Mouse (Mus musculus): ENCODE data around the gene Gm20388. TPM values are rescaled to one million over a fixed set of nuclear protein-coding genes. Genes with fewer than 3 reads are reported as not detected.
A peak's percentile ranks its signal among the peaks of the same experiment; 100 is the strongest.

Gene Gm20388
- polyA plus RNA-seq, 1 experiment from 2014 or later = not detected

DNA sequence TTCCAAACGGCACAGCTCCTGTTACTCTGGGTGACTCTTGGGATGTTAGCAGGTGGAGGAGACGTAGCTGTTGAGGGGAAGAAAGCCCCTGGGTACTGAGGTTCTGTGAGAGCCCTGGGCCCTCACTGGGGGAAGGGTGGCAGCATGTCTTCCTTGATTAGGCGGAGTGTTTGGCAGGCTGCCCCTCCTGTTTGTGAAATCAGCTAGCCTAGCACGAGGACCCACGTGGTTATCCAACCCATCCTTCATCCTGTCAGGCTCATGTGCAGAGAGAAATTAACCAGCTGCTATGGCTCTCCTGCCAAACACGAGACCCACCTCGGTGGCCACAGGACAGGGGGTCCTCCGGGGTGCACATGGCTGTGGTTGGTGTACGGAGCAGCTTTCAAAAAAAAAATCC is 2195.6 kb downstream of the Gm20388 start:
- H3K9me3 ChIP-seq (ENCODE audit: control insufficient read depth, low read length) = no peaks in the 10 kb centered on the region
- no peak overlapping the region for H3K27ac ChIP-seq (replicated peaks; ENCODE audit: low read depth, low read length)
- H3K36me3 ChIP-seq (ENCODE audit: control insufficient read depth, insufficient read depth, low read length) = no peaks in the 10 kb centered on the region
- ATAC-seq (ENCODE audit: insufficient number of reproducible peaks, low FRiP score, low TSS enrichment, low read depth) (no peak), DNase-seq (ENCODE audit: low spot score) (no peak)
- H3K4me2 ChIP-seq (ENCODE audit: low read depth, severe bottlenecking) = no peak overlapping the region
- 46% methylated on average over 9 of the region's 9 CpGs for WGBS
- peaks cover 10% of the 10 kb centered on the region for H3K4me1 ChIP-seq (ENCODE audit: control insufficient read depth, insufficient read depth, low read length)
- no peaks in the 10 kb centered on the region for H3K27me3 ChIP-seq (ENCODE audit: control insufficient read depth, insufficient read depth, low read length)
- no peak overlapping the region for H3K4me3 ChIP-seq (ENCODE audit: low read depth, low read length)
- H3K9ac ChIP-seq (ENCODE audit: low read length) = no peak overlapping the region

DNA sequence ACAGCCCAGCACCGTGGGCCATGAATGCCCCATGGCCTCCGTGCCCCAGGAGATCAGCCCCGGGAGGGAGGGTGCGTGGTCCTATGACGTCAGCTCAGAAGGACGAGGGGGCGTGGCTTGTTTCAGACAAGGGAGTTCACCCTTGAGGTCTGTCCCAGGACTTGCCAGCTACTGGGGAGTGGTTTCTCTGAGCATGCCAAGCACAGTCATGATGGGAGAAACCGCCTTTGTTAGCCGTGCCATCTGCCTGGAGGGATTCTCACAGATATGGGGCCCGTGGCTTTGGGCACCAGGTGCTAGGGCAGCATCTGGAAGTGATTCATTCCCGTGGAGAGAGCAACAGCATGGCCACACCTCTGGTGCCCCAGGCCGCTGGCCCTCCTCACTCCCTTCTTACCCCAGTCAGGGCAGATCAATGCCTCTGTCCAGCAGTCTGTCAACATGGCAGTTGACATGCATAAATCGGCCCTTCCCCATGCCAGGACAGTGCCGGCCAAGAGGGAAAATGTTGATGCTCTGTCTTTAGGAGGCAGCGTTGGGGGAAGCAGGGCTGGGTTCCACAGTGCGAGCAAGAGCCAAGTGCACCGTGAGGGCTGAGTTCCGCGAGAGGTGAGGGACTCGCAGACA is 2199.7 kb downstream of the Gm20388 start:
- Histone ChIP-seq H3K4me2 (ENCODE audit: low read depth, severe bottlenecking) (no peak overlapping the region), H3K4me3 (ENCODE audit: low read depth, low read length) (no peak overlapping the region), H3K36me3 (ENCODE audit: control insufficient read depth, insufficient read depth, low read length) (no peaks in the 10 kb centered on the region), H3K9me3 (ENCODE audit: control insufficient read depth, low read length) (no peaks in the 10 kb centered on the region), H3K27ac (replicated peaks; ENCODE audit: low read depth, low read length) (no peak overlapping the region), H3K27me3 (ENCODE audit: control insufficient read depth, insufficient read depth, low read length) (no peaks in the 10 kb centered on the region), H3K9ac (ENCODE audit: low read length) (no peak overlapping the region), H3K4me1 (ENCODE audit: control insufficient read depth, insufficient read depth, low read length) (no peaks in the 10 kb centered on the region)
- WGBS = 60% methylated on average over 20 of the region's 20 CpGs
- DNase-seq (ENCODE audit: low spot score) (no peak), ATAC-seq (ENCODE audit: insufficient number of reproducible peaks, low FRiP score, low TSS enrichment, low read depth) (0 out of 2 replicates have a peak, but pooled peaks have one; percentile 22)

DNA sequence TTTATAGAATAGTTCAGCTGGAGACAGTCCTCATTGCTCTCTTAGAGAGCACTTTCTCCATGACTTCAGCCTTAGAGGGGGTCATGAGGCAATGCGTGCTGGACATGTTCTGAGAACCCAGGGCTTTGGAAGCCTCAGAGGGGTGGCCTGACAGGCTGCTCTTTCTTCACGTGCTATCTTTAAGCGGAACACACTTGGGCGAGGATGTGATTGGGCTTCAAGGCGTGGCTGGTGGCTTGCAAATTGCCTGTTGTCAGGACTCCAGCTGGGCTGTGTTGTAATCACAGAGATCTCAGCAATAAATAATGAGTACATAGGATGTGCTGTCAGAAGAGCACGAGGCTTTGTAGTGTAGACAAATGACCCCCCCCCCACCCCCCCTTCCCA is 2200.2 kb downstream of the Gm20388 start:
- Histone ChIP-seq H3K36me3 (ENCODE audit: control insufficient read depth, insufficient read depth, low read length) (no peaks in the 10 kb centered on the region), H3K4me1 (ENCODE audit: control insufficient read depth, insufficient read depth, low read length) (no peaks in the 10 kb centered on the region), H3K27me3 (ENCODE audit: control insufficient read depth, insufficient read depth, low read length) (no peaks in the 10 kb centered on the region), H3K4me2 (ENCODE audit: low read depth, severe bottlenecking) (no peak overlapping the region), H3K4me3 (ENCODE audit: low read depth, low read length) (no peak overlapping the region), H3K9me3 (ENCODE audit: control insufficient read depth, low read length) (no peaks in the 10 kb centered on the region), H3K9ac (ENCODE audit: low read length) (no peak overlapping the region), H3K27ac (replicated peaks; ENCODE audit: low read depth, low read length) (no peak overlapping the region)
- DNase-seq (ENCODE audit: low spot score) = no peak
- 26% methylated on average over 6 of the region's 6 CpGs for WGBS
- ATAC-seq (ENCODE audit: insufficient number of reproducible peaks, low FRiP score, low TSS enrichment, low read depth) = no peak

DNA sequence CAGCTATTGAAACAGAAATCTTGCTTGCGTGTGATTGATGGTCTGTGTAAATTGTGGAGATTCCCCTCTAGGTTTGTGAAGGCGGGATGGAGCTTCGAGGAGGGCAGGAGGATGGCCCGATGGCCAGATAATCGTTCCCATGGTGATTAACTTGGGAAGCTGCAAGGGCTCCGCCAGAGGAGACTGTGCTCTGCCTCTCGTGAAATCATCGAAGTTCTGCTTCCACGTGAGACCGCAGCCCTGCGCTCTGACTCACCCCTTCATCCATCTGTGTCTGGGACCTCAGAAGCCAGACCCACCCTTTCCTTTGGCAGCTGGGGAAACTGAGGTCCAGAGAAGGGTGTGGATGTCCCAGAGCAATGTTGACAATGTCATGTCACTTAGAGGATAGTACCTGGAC is 2201.1 kb downstream of the Gm20388 start:
- no peaks in the 10 kb centered on the region for H3K4me1 ChIP-seq (ENCODE audit: control insufficient read depth, insufficient read depth, low read length)
- no peaks in the 10 kb centered on the region for H3K36me3 ChIP-seq (ENCODE audit: control insufficient read depth, insufficient read depth, low read length)
- no peak for ATAC-seq (ENCODE audit: insufficient number of reproducible peaks, low FRiP score, low TSS enrichment, low read depth)
- no peak overlapping the region for H3K4me3 ChIP-seq (ENCODE audit: low read depth, low read length)
- H3K9me3 ChIP-seq (ENCODE audit: control insufficient read depth, low read length) = no peaks in the 10 kb centered on the region
- no peak overlapping the region for H3K27ac ChIP-seq (replicated peaks; ENCODE audit: low read depth, low read length)
- H3K9ac ChIP-seq (ENCODE audit: low read length) = no peak overlapping the region
- no peak overlapping the region for H3K4me2 ChIP-seq (ENCODE audit: low read depth, severe bottlenecking)
- no peaks in the 10 kb centered on the region for H3K27me3 ChIP-seq (ENCODE audit: control insufficient read depth, insufficient read depth, low read length)
- DNase-seq (ENCODE audit: low spot score) = no peak
- 70% methylated on average over 11 of the region's 11 CpGs for WGBS

- Histone ChIP-seq H3K4me2 (ENCODE audit: low read depth, severe bottlenecking) (no peak overlapping the region), H3K27ac (replicated peaks; ENCODE audit: low read depth, low read length) (no peak overlapping the region), H3K27me3 (ENCODE audit: control insufficient read depth, insufficient read depth, low read length) (no peaks in the 10 kb centered on the region), H3K9ac (ENCODE audit: low read length) (no peak overlapping the region), H3K4me3 (ENCODE audit: low read depth, low read length) (no peak overlapping the region), H3K4me1 (ENCODE audit: control insufficient read depth, insufficient read depth, low read length) (no peaks in the 10 kb centered on the region), H3K36me3 (ENCODE audit: control insufficient read depth, insufficient read depth, low read length) (no peaks in the 10 kb centered on the region), H3K9me3 (ENCODE audit: control insufficient read depth, low read length) (no peaks in the 10 kb centered on the region)
- DNase-seq (ENCODE audit: low spot score) (no peak), ATAC-seq (ENCODE audit: insufficient number of reproducible peaks, low FRiP score, low TSS enrichment, low read depth) (no peak)
- 76% methylated on average over 14 of the region's 14 CpGs for WGBS
These were observed 2201.8 kb downstream of the Gm20388 start for GRCm38 (mm10) chr8:122112264-122112965.

DNA sequence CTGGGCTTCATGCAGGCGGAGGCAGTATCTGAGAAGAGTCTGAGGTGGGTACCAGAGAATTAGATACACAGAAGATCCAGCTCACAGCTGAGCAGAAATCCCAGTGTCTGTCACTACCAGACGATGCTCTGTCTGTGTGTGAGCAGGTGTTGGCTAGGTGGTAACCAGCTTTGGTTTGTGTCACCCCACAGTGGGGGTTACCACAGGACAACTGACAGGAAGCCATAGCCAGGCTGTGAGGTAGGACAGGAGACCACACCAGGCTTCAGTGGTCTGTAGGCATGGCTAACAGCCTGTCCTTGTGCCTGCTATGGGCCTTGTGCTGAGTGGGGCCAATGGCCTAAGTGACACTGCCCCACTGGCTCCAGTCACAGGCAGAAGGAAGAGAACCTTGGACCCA is 2204.2 kb downstream of the Gm20388 start:
- no peak for DNase-seq (ENCODE audit: low spot score)
- H3K4me2 ChIP-seq (ENCODE audit: low read depth, severe bottlenecking) = no peak overlapping the region
- ATAC-seq (ENCODE audit: insufficient number of reproducible peaks, low FRiP score, low TSS enrichment, low read depth) = no peak
- H3K4me1 ChIP-seq (ENCODE audit: control insufficient read depth, insufficient read depth, low read length) = no peaks in the 10 kb centered on the region
- no peak overlapping the region for H3K4me3 ChIP-seq (ENCODE audit: low read depth, low read length)
- H3K9ac ChIP-seq (ENCODE audit: low read length) = no peak overlapping the region
- no peaks in the 10 kb centered on the region for H3K27me3 ChIP-seq (ENCODE audit: control insufficient read depth, insufficient read depth, low read length)
- no peaks in the 10 kb centered on the region for H3K9me3 ChIP-seq (ENCODE audit: control insufficient read depth, low read length)
- no peak overlapping the region for H3K27ac ChIP-seq (replicated peaks; ENCODE audit: low read depth, low read length)
- WGBS = 77% methylated on average over 2 of the region's 2 CpGs
- no peaks in the 10 kb centered on the region for H3K36me3 ChIP-seq (ENCODE audit: control insufficient read depth, insufficient read depth, low read length)

DNA sequence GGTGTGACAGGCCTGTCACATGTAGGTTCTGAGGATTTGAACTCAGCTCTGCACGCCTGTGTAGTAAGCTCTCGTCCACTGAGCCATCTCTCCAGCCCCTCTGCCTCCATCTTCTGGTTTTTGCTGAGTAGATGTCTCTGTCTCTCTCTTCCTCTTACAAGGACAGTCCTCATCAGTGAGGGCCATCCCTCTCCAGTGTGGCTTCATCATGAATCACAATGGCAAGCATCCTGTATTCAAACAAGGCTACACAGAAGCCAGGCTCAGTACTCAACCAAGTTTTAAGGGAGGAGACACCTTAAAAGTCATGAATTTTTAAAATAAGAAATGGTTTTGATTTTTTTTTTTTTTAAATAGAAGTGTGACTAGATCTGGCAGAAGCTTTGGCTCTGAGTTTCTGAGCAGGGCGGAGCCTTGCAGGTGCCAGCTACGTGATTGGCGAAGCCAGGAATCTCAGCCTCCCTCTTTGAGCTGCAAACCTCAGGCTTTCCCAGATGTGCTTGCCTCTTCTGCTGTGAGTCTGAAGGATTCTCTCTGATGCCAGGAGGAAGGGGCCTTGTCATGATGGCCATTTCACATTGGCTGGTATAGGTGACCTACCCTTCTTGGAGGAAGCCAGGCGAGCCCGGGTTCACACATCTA is 2206.2 kb downstream of the Gm20388 start:
- no peaks in the 10 kb centered on the region for H3K27me3 ChIP-seq (ENCODE audit: control insufficient read depth, insufficient read depth, low read length)
- no peak overlapping the region for H3K9ac ChIP-seq (ENCODE audit: low read length)
- no peak for ATAC-seq (ENCODE audit: insufficient number of reproducible peaks, low FRiP score, low TSS enrichment, low read depth)
- H3K4me3 ChIP-seq (ENCODE audit: low read depth, low read length) = no peak overlapping the region
- H3K4me2 ChIP-seq (ENCODE audit: low read depth, severe bottlenecking) = no peak overlapping the region
- no peaks in the 10 kb centered on the region for H3K9me3 ChIP-seq (ENCODE audit: control insufficient read depth, low read length)
- WGBS = 92% methylated on average over 7 of the region's 7 CpGs
- no peaks in the 10 kb centered on the region for H3K36me3 ChIP-seq (ENCODE audit: control insufficient read depth, insufficient read depth, low read length)
- H3K27ac ChIP-seq (replicated peaks; ENCODE audit: low read depth, low read length) = no peak overlapping the region
- H3K4me1 ChIP-seq (ENCODE audit: control insufficient read depth, insufficient read depth, low read length) = no peaks in the 10 kb centered on the region
- no peak for DNase-seq (ENCODE audit: low spot score)

GRCm38 (mm10) chr8:122118097-122118496 is 2207.5 kb downstream of the Gm20388 start:
- no peak for ATAC-seq (ENCODE audit: insufficient number of reproducible peaks, low FRiP score, low TSS enrichment, low read depth)
- Histone ChIP-seq H3K9me3 (ENCODE audit: control insufficient read depth, low read length) (no peaks in the 10 kb centered on the region), H3K4me1 (ENCODE audit: control insufficient read depth, insufficient read depth, low read length) (no peaks in the 10 kb centered on the region), H3K36me3 (ENCODE audit: control insufficient read depth, insufficient read depth, low read length) (no peaks in the 10 kb centered on the region), H3K4me3 (ENCODE audit: low read depth, low read length) (no peak overlapping the region), H3K9ac (ENCODE audit: low read length) (no peak overlapping the region), H3K27ac (replicated peaks; ENCODE audit: low read depth, low read length) (no peak overlapping the region), H3K27me3 (ENCODE audit: control insufficient read depth, insufficient read depth, low read length) (no peaks in the 10 kb centered on the region), H3K4me2 (ENCODE audit: low read depth, severe bottlenecking) (no peak overlapping the region)
- DNase-seq (ENCODE audit: low spot score) = no peak
- 70% methylated on average over 10 of the region's 10 CpGs for WGBS
